Mouse (Mus musculus) layer of hippocampus, adult 11-12 months (tissue): ENCODE measurements at regions not wholly inside any gene's neighbourhood (a gene's known extent, or its start where the extent isn't known, plus 50 kb on each side); places are given as distances from the start of the nearest gene placed in this dataset.
"Not testable (repeated sequence)": the region's sequence is repeated elsewhere in the genome, so short reads cannot be mapped to it uniquely, and the experiment has no call there.

ENCODE experiments used
- DNase-seq: peaks from one replicate; pipeline ENCODE4 v3.0.0; 2022; ENCODE audit warnings: low spot score

DNA sequence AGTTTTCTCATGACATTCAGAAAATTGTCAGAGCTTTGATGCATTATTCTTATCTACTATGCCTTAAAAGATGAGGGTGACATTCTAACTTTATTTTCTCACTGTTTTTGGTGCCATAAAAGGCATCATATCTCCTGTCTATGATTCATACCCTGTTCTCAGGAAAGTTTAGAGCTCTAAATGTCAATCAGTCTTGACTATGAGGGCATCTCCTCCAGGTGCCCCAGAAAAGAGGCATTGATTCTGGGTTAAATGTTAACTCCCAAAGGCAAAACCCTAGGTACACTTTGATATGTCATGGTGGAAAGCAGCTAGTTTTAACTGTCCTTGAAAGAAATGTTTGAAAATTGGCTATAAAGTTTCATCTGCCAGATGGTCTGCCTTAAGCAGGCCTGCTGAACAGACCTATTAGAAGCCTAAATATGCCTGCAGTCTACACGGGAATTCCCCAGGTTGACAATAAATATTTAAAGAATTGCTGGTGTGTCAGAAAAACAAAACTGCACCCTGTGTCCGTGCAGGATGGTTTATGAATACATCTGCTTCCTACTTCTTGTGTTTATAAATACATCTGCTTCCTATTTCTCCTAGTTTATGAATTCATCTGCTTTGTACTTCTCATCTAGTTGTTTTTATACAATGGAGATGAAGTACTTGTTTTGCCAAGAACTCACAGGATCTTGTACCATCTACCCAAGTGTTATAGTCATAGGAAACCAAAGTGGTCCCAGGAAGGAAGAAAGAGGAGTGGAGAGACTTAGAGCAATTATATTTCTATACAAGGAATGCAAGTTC is 172.3 kb downstream of the Snca start:
- no peak for DNase-seq

DNA sequence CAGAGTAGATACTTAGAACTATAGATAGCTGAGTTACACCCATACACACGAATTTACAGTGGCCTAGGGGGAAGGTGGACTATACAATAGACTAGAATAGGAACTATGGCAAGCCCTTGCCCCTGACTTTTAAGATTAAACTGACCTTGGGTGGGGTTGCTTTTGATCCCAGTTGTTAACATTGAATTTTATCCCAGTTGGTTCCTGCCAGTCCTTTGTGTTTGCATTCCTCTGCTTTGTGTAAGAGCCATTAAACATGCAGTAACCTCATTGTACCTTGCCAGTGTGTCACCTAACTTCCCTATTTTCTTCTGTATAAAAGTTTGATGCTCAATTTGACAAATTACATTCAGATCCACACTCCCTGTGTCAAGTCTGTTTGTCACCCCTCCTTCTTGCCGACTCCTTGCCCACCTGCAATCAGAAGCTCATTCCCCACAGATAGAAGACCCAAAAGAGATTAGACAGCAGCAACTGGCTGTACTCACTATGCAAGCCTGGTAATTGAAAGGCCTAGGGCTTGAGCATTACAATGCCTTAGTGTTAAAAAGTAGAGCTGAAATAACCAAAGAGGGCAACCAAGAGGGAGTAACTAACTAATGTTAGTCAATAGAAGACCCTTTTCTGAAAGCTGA is 182.6 kb downstream of the Snca start:
- DNase-seq: not testable (repeated sequence)

DNA sequence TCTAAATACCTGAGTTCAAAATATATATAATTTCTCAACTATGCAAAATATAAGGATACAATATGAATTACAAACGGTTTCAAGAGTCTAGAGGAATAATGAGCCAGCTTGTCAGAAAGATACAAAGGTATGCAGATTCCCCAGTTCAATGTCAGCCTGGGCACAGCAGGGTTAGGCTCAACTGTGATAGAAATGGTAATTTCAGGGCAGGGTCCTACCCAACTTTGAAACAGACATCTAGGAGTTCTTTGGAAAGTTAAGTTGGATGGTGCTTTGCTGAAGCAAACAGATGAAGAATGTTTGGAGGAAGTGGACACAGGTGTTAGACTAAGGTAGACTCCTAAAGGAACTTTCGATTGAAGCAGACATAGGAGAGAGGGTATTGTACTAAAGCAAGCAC is 187.4 kb downstream of the Snca start:
- DNase-seq: no peak

DNA sequence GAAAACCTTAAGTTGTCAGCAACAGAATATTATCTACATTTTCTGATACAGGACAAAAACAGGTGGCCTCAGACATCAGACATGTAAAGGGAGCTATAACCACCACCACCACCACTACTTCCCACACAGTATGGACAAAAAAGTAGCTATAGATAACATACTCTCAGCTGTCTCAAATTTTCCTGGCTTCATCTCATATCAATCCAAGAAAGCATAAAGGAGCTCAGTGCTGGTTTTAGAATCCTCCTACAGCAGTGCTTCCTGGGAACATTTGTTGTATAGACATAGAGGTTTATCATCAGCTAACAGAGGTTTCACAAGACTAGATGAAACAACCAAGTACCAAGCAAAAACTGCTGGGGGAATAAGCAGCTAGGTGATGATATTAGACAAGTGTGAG is 213.3 kb downstream of the Snca start:
- DNase-seq: no peak

DNA sequence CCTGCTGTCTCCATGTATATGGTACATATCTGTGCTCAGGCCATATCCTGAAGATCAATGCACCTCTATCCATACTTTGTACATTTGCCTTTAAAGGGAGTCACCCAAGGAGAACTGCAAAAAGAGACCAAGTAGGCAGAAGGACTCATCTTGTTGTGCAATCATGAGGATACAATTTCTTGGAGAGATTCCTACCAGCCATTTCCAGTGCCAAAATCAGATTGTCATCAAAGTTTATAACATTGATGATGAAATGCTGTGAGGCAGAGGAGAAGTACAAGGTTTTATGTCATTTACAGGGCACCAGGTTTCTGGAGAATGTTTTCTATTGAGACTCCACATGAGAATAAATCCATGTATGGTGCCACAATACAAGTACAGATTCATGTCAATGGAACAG is 229.5 kb downstream of the Snca start:
- no peak for DNase-seq

DNA sequence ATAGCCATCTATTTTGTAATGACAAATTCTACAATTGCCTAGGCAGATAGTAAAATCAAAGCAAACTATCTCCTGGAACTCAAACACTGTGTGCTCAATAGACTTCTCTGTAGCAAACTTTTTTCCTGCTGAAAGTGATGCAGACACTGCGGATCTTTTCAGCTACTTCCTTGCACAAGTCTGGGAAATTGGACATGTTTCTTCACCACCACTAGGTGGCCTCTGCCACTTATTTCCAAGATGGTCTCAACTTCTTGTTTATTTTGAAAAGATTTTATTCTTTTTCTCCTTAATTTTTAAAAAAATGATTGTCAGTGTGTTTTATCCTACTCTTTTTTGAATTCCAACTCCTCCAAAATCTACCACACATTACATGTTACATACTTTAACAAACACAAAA is 265.4 kb downstream of the Snca start:
- DNase-seq: no peak

DNA sequence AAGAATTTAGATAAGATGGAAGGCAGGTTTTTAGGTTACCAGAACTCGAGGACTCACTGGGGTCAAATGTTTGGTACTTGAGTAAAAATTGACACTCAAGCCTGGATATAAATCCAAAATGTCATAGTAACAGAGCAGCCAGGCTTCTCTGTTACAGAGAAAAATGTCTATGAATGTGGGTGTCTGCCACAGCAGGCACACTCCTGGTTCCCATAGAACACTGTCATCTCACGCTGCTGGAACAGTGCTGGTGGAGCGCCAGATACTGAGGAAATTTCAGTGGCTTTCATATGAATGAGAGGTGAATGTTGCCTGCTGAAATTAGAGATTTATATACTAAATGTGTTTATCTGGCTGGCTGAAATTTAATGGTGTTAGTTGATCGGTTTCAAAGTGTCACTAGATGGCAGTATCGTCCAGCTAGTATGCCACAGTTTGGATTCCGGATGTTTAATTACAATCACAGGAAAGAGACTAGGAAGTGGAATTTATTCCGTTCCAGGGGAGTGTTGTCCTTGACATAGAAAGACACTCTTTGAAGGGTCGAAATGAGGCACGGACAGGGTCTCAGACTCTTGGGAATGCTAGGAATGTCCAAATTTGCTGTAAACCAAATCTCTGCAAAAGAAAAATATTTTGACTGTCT is 273.9 kb downstream of the Snca start:
- peak; percentile 29 for DNase-seq
